ENCODE assay signal across 11 mouse cellular contexts in genomic region chr12:110693378-110693777, GRCm38 (mm10). TPM values are rescaled to one million over a fixed set of nuclear protein-coding genes. Genes with fewer than 3 reads are reported as not detected.
"Had no signal": no experiment of that assay in that cellular context is flagged by ENCODE, and none has a peak within 500 bp of the region (broad histone marks: within the 10 kb centered on the region; RNA-seq: fewer than 3 reads in every experiment).

No protein-coding gene starts in this region.

RNA-seq across cellular contexts. Expression of gene 1700001K19Rik, which starts 11.0 kb away (rescaled TPM):
- polyA plus RNA-seq: intestine, embryonic 16.5 days; kidney, adult 2 months; large intestine, adult 2 months; limb, embryonic 10.5 days; liver, embryonic 15.5 days; lung, adult 2 months; macrophage; midbrain, postnatal 0 days; neural tube, embryonic 11.5 days; stomach, embryonic 14.5 days; urinary bladder, adult 2 months had no signal
